Mouse (Mus musculus): ENCODE measurements at regions not wholly inside any gene's neighbourhood (a gene's known extent, or its start where the extent isn't known, plus 50 kb on each side); places are given as distances from the start of the nearest gene placed in this dataset.
A peak's percentile ranks its signal among the peaks of the same experiment; 100 is the strongest.

- no peak for DNase-seq (ENCODE audit: low read depth in 1 of 2, low spot score in 2 of 2)
These were observed 223.2 kb upstream of the Agtr1b start for GRCm38 (mm10) chr3:20590143-20590542.

GRCm38 (mm10) chr3:20551563-20551962 is 184.6 kb upstream of the Agtr1b start:
- DNase-seq (ENCODE audit: low read depth in 1 of 2, low spot score in 2 of 2), result no peak

GRCm38 (mm10) chr3:20543991-20544390 is 177.0 kb upstream of the Agtr1b start:
- DNase-seq (ENCODE audit: low read depth in 1 of 2, low spot score in 2 of 2), result no peak

GRCm38 (mm10) chr3:20538492-20539004 is 171.6 kb upstream of the Agtr1b start:
- DNase-seq (ENCODE audit: low read depth in 1 of 2, low spot score in 2 of 2), result no peak

- no peak for DNase-seq (ENCODE audit: low read depth in 1 of 2, low spot score in 2 of 2)
These were observed 153.8 kb upstream of the Agtr1b start for GRCm38 (mm10) chr3:20520738-20521137.

GRCm38 (mm10) chr3:20509192-20509591 is 142.2 kb upstream of the Agtr1b start:
- peak in 1 of 2 experiments; percentile 4 for DNase-seq (ENCODE audit: low read depth in 1 of 2, low spot score in 2 of 2)

GRCm38 (mm10) chr3:20505546-20505945 is 138.6 kb upstream of the Agtr1b start:
- no peak for DNase-seq (ENCODE audit: low read depth in 1 of 2, low spot score in 2 of 2)

Data from monocyte, adult 2 months (primary cell).